Mouse (Mus musculus) liver, embryonic 14.5 days (tissue): Measurements from ENCODE around the gene Ttc1. TPM values are rescaled to one million over a fixed set of nuclear protein-coding genes. Genes with fewer than 3 reads are reported as not detected.

Experiments
- ATAC-seq: fragments of 200-750 bp; cut with Nextera tagmentation; 2 replicates; pipeline ENCODE4 v1.8.0; 2017; ENCODE audit warnings: moderate number of reproducible peaks, mild to moderate bottlenecking, moderate library complexity; ENCODE audit not compliant: insufficient read depth
- DNase-seq, 3 experiments: peaks; one replicate each; pipeline ENCODE4 v3.0.0-alpha.2; 2012 to 2013; ENCODE audit warnings: low read depth in 3 of 3, low spot score in 3 of 3
- H3K27ac ChIP-seq: fragments of 300-500 bp; sonication (generic); 2 replicates; pipeline ENCODE4 v1.5.1; 2014; ENCODE audit warnings: moderate library complexity, mild to moderate bottlenecking, control low read depth, inconsistent platforms
- H3K27me3 ChIP-seq: fragments of 300-500 bp; sonication (generic); 2 replicates; pipeline ENCODE4 v1.6.1; 2014; ENCODE audit warnings: mild to moderate bottlenecking, low read length, moderate library complexity; ENCODE audit not compliant: control insufficient read depth, insufficient read depth
- H3K36me3 ChIP-seq: fragments of 300-500 bp; sonication (generic); replicated peaks from 2 replicates; pipeline ENCODE4 v1.6.1; 2014; ENCODE audit warnings: low read depth; ENCODE audit not compliant: control insufficient read depth, insufficient read depth
- H3K4me1 ChIP-seq, 2 experiments: fragments of 200-500 bp in 1 of 2; fragments of 300-500 bp in 1 of 2; sonication (generic) in 1 of 2; replicated peaks; 2 replicates each; pipeline ENCODE4 v1.6.1; 2012 to 2014; ENCODE audit warnings: antibody characterized with exemption in 1 of 2, inconsistent platforms in 1 of 2, low read length in 1 of 2; ENCODE audit not compliant: control insufficient read depth in 2 of 2, insufficient read depth in 2 of 2
- H3K4me2 ChIP-seq: fragments of 300-500 bp; sonication (generic); 2 replicates; pipeline ENCODE4 v1.6.1; 2014; ENCODE audit warnings: low read depth, mild to moderate bottlenecking, control low read depth, moderate library complexity
- H3K4me3 ChIP-seq, 2 experiments: fragments of 200-500 bp in 1 of 2; fragments of 300-500 bp in 1 of 2; sonication (generic) in 1 of 2; 2 replicates each; pipeline ENCODE4 v1.5.1; 2012 to 2014; ENCODE audit warnings: low read depth in 2 of 2, low read length in 2 of 2, mild to moderate bottlenecking in 2 of 2, control low read depth in 1 of 2, inconsistent platforms in 1 of 2, moderate library complexity in 1 of 2; ENCODE audit not compliant: insufficient read depth in 1 of 2
- H3K9ac ChIP-seq: fragments of 300-500 bp; sonication (generic); replicated peaks from 2 replicates; pipeline ENCODE4 v1.6.1; 2014; ENCODE audit warnings: mild to moderate bottlenecking, control low read depth, moderate library complexity
- H3K9me3 ChIP-seq: fragments of 300-500 bp; sonication (generic); 2 replicates; pipeline ENCODE4 v1.6.1; 2016; ENCODE audit warnings: low read length, mixed read lengths; ENCODE audit not compliant: control insufficient read depth
- CTCF ChIP-seq: IDR thresholded peaks from 2 replicates; pipeline ENCODE4 v1.5.1; 2016; ENCODE audit warnings: antibody characterized with exemption, low read depth, control low read depth
- EP300 ChIP-seq: IDR thresholded peaks from 2 replicates; pipeline ENCODE4 v1.6.1; 2016; ENCODE audit warnings: antibody characterized with exemption, low read depth
- WGBS: fragments of 180-500 bp; shearing (Covaris S2); extraction: QIAGEN DNeasy Blood & Tissue Kit; methylation state at CpG from one replicate; pipeline ENCODE4 v1.1.7; 2014; ENCODE audit not compliant: insufficient replicate concordance; 5-methylcytosine and 5-hydroxymethylcytosine counted together
- polyA plus RNA-seq, 2 experiments: library from polyadenylated mRNA; depleted of rRNA in 1 of 2; stranded (reverse) in 1 of 2; unstranded in 1 of 2; fragments of >200 nt; fragmentation: Nextera tagmentation in 1 of 2; extraction: Ambion mirVana in 1 of 2; gene quantifications; 2 replicates each; pipeline versions ENCODE4 v1.2.1 to v1.2.3; 2012 to 2014

Ttc1 gene
- polyA plus RNA-seq, 2 experiments, result 17.9 to 36.9 TPM

GRCm38 (mm10) chr11:43696623-43697022, 51.2 kb downstream of the Ttc1 start:
- Histone ChIP-seq H3K4me2 (no peak overlapping the region), H3K27ac (no peak overlapping the region), H3K27me3 (no peaks in the 10 kb centered on the region), H3K4me3 (no peak overlapping the region), H3K9me3 (no peaks in the 10 kb centered on the region), H3K4me1 (peaks cover 0 to 6% of the 10 kb centered on the region in 2 experiments; a peak in 2 of 4 replicates), H3K9ac (no peak overlapping the region), H3K36me3 (peaks cover 33% of the 10 kb centered on the region)
- WGBS, result 86% methylated on average over 4 of the region's 4 CpGs
- DNase-seq (no peak), ATAC-seq (no peak)
- no peak for TF ChIP-seq EP300
- TF ChIP-seq CTCF, result no peak

GRCm38 (mm10) chr11:43688850-43689249, 59.0 kb downstream of the Ttc1 start:
- Histone ChIP-seq H3K4me3 (no peak overlapping the region), H3K4me2 (no peak overlapping the region), H3K27me3 (no peaks in the 10 kb centered on the region), H3K36me3 (peaks cover 51% of the 10 kb centered on the region), H3K27ac (no peak overlapping the region), H3K4me1 (peaks cover 0 to 1% of the 10 kb centered on the region in 2 experiments; a peak in 2 of 4 replicates), H3K9ac (no peak overlapping the region), H3K9me3 (no peaks in the 10 kb centered on the region)
- DNase-seq (no peak), ATAC-seq (no peak)
- TF ChIP-seq CTCF (no peak), EP300 (no peak)
- WGBS, result 93% methylated on average over 1 of the region's 1 CpGs

GRCm38 (mm10) chr11:43682415-43683217, 65.2 kb downstream of the Ttc1 start:
- peak; percentile 24; the same call in 1 of the 2 replicates for ATAC-seq
- Histone ChIP-seq H3K9me3 (no peaks in the 10 kb centered on the region), H3K9ac (peak overlapping the region; percentile 97), H3K4me3 (peak overlapping the region; percentile 91 to 96), H3K4me1 (peaks cover 10% of the 10 kb centered on the region in 2 experiments), H3K27me3 (no peaks in the 10 kb centered on the region), H3K27ac (peak overlapping the region; percentile 71), H3K4me2 (peak overlapping the region; percentile 93), H3K36me3 (peaks cover 19% of the 10 kb centered on the region)
- TF ChIP-seq EP300 (no peak), CTCF (no peak)
- 1% methylated on average over 70 of the region's 72 CpGs for WGBS
- peak; percentile 24 to 47 (median 24) for DNase-seq

GRCm38 (mm10) chr11:43681472-43682414, 66.1 kb downstream of the Ttc1 start, which contains the start of gene Pwwp2a:
Pwwp2a (plus strand) TSS chr11:43681998.
- peak within 1 kb of the TSS; percentile 91 to 96 for H3K4me3 ChIP-seq
- WGBS, result under 1% methylated on average over 72 of the region's 87 CpGs

More at GRCm38 (mm10) chr11:43681472-43682414, 66.1 kb downstream of the Ttc1 start, which contains the start of gene Pwwp2a:
- peaks cover 18% of the 10 kb centered on the region for H3K36me3 ChIP-seq
- DNase-seq (peak; percentile 99), ATAC-seq (peak; percentile 96)
- H3K9ac ChIP-seq, result peak within 1 kb of the TSS; percentile 97
- no peaks in the 10 kb centered on the region for H3K27me3 ChIP-seq
- peak within 1 kb of the TSS; percentile 93 for H3K4me2 ChIP-seq
- no peaks in the 10 kb centered on the region for H3K9me3 ChIP-seq
- H3K4me1 ChIP-seq, result peaks cover 10% of the 10 kb centered on the region in 2 experiments
- TF ChIP-seq CTCF (peak; percentile 10; the same call in 1 of the 2 replicates), EP300 (peak; percentile 41; the same call in 1 of the 2 replicates)
- H3K27ac ChIP-seq, result peak within 1 kb of the TSS; percentile 71

Other genes starting within 250 kb of the Ttc1 start
- 0.79 and 0.91 TPM in 2 replicates for gene Ccnjl, start 219.2 kb downstream of the Ttc1 start, polyA plus RNA-seq (2012; rRNA removed)
- 1.2 and 1.5 TPM in 2 replicates for gene Ccnjl, start 219.2 kb downstream of the Ttc1 start, polyA plus RNA-seq (2014; fragmentation: Nextera tagmentation; extraction: Ambion mirVana)
- gene 4933415A04Rik, start 161.0 kb downstream of the Ttc1 start, polyA plus RNA-seq (2012; rRNA removed), result 0.11 and 0.12 TPM in 2 replicates
- gene 4933415A04Rik, start 161.0 kb downstream of the Ttc1 start, polyA plus RNA-seq (2014; fragmentation: Nextera tagmentation; extraction: Ambion mirVana), result 0.17 and 0.29 TPM in 2 replicates
- gene Fabp6, start 146.5 kb downstream of the Ttc1 start, polyA plus RNA-seq (2012; rRNA removed), result not detected in 2 replicates
- not detected in 2 replicates for gene Fabp6, start 146.5 kb downstream of the Ttc1 start, polyA plus RNA-seq (2014; fragmentation: Nextera tagmentation; extraction: Ambion mirVana)
- 12.3 and 15.7 TPM in 2 replicates for gene Pwwp2a, start 66.0 kb downstream of the Ttc1 start, polyA plus RNA-seq (2012; rRNA removed)
- 10.3 and 11.6 TPM in 2 replicates for gene Pwwp2a, start 66.0 kb downstream of the Ttc1 start, polyA plus RNA-seq (2014; fragmentation: Nextera tagmentation; extraction: Ambion mirVana)
- gene Adra1b, start 153.2 kb upstream of the Ttc1 start, polyA plus RNA-seq (2012; rRNA removed), result 8.3 and 9.7 TPM in 2 replicates
- 1.7 and 2.1 TPM in 2 replicates for gene Adra1b, start 153.2 kb upstream of the Ttc1 start, polyA plus RNA-seq (2014; fragmentation: Nextera tagmentation; extraction: Ambion mirVana)